Mouse (Mus musculus): ENCODE measurements around the gene Suclg2.

Gene Suclg2

GRCm38 (mm10) chr6:95446151-95446550 lies 272.4 kb downstream of the Suclg2 start:
- no peak for DNase-seq

GRCm38 (mm10) chr6:95445036-95445435 lies 273.6 kb downstream of the Suclg2 start:
- peak; percentile 67 for DNase-seq
